Mouse (Mus musculus): ENCODE measurements around the gene Ddx54.

Gene Ddx54

DNA sequence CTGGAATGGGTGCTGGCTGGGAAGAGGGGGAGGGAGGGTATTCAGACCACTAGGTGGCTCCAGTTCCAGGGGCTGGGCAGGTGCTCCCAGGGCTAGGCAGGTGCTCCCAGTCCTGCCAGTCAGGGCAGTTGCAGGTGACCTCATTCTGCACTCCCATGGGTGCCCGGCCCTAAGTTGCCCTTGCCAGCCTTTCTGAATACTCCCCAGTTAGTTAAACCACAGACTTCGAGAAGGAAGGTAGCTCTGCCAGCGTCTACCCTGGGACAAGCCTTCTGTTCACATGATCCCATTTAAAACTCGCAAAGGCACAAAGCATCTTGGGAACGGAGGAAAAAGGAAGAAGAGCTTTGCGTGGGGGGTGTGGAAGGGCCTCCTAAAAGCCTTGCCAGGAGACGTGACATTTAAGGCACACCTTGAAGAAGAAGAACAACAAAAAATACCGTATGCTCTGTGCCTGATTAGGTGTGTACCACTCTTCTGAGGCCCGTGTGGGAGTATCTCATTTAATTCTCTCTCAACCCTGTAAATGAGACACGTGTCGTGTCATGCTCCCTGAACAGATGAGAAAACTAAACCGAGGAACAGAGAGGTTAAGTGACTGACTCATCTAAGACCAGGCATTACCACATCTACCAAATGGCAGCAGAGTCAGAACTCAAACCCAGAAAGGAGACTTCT is 35.4 kb downstream of the Ddx54 start:
- DNase-seq, result peak; percentile 25 to 71

DNA sequence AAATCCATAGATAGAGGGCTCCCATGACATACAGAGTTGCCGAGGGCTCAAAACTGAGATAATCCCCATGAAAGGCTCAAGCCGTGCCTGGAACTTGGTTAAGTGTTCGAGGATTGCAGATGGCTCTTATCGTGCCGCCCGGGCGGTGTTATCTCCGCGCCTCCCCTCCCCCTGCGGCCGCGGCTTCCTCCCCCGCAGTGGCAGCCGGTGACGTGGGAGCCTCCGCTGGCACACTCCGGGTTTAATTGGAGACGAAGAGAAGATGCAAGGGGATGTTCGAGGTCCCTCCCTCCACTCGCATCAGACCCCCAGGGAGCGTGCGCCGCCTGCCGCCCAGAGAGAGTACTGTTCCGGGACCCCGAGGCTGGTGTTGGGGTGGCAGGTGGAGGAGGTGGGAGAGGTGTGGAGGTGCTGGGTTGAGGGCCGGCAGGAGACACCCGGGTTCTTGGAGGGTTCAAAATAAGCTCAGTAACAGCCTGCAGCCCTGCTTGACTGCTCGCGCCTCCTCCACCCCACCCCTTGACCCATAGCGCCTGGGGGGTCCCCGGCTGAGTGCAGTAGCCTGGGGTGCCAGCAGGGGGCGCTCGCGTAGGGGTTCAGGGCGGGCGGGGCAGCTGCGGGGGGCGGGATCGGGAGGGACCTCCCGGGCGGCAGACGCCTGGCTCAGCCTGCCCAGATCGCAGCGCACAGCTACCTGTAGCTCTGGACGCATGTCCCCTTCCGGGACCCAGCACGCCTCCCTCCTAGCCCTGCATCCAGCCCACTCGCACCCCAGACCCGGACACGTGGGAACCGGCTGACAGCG is 36.2 kb downstream of the Ddx54 start, which contains the start of gene Rasal1:
Rasal1 (plus strand) TSS at position 244 of the 805 bp plus-strand sequence.
- peak; percentile 19 to 67 for DNase-seq

DNA sequence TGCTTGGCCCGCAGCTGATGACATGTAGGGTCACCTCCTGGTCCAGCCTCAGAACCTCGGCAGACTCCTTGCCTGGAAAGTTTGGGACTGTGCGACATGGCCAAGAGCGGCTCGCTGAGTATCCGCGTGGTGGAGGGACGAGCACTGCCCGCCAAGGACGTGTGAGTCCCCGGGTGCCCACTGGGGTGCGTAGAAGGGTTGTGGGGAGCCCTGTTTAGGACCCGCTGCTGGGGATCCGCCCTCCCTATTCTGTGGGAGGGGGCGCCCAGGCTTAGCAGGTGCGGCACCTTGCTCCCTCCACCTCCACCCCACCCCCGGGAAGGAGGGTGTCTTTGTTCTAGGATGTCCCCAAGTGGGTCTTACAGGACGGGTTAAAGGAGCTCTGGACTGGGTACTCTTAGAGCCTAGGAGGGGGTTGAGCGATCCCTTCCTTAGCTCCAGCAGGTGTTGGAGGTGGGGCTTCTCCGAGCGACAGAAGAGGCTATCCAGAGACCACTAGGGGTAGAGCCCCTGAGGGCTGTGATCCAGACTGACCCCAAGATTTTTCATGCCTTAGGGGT is 36.9 kb downstream of the Ddx54 start:
- no peak for DNase-seq

GRCm38 (mm10) chr5:120649938-120650337 is 37.4 kb downstream of the Ddx54 start:
- no peak for DNase-seq

DNA sequence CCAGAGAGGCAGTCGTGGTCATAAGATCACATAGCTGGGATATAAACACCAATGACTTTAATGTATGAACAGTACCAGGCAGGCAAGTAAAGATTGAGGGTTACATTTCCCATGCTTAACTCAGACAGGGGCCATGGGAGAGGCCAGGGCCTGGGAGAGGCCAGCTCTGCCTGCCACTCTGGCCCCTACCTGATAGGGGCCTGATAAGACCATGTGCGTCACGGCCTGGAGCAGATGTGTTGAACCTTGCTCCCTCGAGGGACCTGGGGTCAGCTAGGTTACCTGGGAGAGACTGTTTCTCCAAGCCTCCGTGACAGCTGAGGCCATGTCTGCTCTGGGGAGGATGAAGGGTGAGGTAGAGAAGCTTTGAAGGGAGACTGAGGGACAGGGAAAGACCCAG is 38.7 kb downstream of the Ddx54 start:
- no peak for DNase-seq

- DNase-seq, result no peak
These were observed 40.6 kb downstream of the Ddx54 start for GRCm38 (mm10) chr5:120652915-120653701.

DNA sequence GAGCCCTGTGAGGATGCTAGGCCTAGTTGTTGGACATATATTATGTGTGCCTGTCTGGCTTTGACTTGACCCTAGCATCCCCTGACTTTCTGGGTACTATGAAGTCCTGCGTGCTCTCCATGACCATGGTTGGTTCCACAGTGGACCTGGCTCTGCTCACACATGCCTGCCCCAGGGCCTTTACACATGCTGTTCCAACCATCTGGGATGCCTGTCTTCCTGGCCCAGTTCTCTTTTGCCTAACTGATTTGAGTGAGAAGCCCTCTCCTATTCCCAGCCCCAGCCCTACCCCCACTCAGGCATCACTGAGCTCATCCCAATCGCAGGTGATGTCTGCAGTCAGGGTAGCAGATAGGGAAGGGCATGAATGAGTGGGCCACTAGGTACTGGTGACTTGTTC is 41.3 kb downstream of the Ddx54 start:
- no peak for DNase-seq

- no peak for DNase-seq
These were observed 43.8 kb downstream of the Ddx54 start for GRCm38 (mm10) chr5:120656281-120656751.

GRCm38 (mm10) chr5:120660816-120661215 is 48.3 kb downstream of the Ddx54 start:
- DNase-seq, result no peak

GRCm38 (mm10) chr5:120664888-120665287 is 52.3 kb downstream of the Ddx54 start:
- no peak for DNase-seq

GRCm38 (mm10) chr5:120668761-120669160 is 56.2 kb downstream of the Ddx54 start:
- no peak for DNase-seq

GRCm38 (mm10) chr5:120670132-120670531 is 57.6 kb downstream of the Ddx54 start:
- no peak for DNase-seq

DNA sequence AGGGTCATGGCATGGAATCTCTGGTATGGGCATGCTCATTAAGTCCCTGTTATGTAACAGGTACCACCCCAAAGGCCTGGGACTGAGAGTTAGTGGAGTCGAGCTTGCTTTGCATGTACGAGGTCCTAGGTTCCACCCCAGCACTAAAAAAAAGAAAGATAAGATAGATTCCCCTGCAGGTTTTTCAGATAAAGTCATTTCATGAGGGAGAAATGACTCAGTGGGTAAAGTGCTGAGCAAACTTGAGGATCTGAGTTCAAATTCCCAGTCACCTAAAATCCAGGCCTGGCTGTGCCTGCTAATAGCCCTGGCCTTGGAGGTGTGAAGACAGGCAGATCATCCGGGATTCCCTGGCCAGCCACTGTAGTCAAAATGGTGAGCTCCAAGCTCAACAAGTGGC is 59.3 kb downstream of the Ddx54 start:
- DNase-seq, result no peak

GRCm38 (mm10) chr5:120673626-120674025 is 61.1 kb downstream of the Ddx54 start:
- peak; percentile 63 to 66 for DNase-seq

GRCm38 (mm10) chr5:120674229-120675145 is 61.9 kb downstream of the Ddx54 start:
- DNase-seq, result peak in 1 of 2 experiments; percentile 10

DNA sequence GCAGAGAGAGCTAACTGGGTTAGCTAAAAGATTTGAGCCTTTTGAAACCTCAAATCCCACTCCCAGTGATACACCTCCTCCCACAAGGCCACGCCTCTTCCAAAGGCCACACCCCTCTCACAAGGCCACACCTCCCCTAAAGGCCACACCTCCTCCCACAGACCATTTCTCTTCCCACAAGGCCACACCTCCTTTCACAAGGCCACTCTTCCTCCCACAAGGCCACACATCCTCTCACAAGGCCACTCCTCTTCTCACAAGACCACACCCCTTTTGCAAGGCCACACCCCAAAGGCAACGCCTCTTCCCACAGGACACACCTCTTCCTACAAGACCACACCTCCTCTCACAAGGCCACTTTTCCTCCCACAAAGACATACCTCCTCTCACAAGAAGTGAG is 65.0 kb downstream of the Ddx54 start:
- DNase-seq, result no peak

Data from kidney, postnatal 25 days (tissue).